Mouse (Mus musculus) thymus, postnatal 0 days (tissue): Measurements from ENCODE around the gene Ccdc175. TPM values are rescaled to one million over a fixed set of nuclear protein-coding genes. Genes with fewer than 3 reads are reported as not detected.

Source experiments
- microRNA-seq: library from miRNA; unstranded; fragments of <30 nt; microRNA quantifications from one replicate; pipeline ENCODE4, GENCODE M21; 2016; ENCODE audit warnings: borderline number of aligned reads
- polyA plus RNA-seq: library from polyadenylated mRNA; unstranded; fragments of >200 nt; fragmentation: Nextera tagmentation; extraction: Ambion mirVana; gene quantifications from 2 replicates; pipeline ENCODE4 v1.2.1, GENCODE M21; 2015

The Ccdc175 gene
- polyA plus RNA-seq, 1 experiment from 2014 or later = not detected

Small RNA genes lying within 50 kb of the gene (microRNA-seq; reads per million reads assigned to microRNA genes)
- not detected for gene Gm24466

Other genes with a start within 250 kb of the Ccdc175 start
- 0.04 and 0.08 TPM in 2 replicates for gene Gpr135, start 113.9 kb downstream of the Ccdc175 start, polyA plus RNA-seq
- 2.2 and 3.1 TPM in 2 replicates for gene L3hypdh, start 99.6 kb downstream of the Ccdc175 start, polyA plus RNA-seq
- gene Jkamp, start 99.4 kb downstream of the Ccdc175 start, polyA plus RNA-seq = 29.9 and 39.3 TPM in 2 replicates
- 0.75 and 1.3 TPM in 2 replicates for gene Rtn1, start 224.0 kb upstream of the Ccdc175 start, polyA plus RNA-seq